Mouse (Mus musculus) CD4-positive, CD25-positive, alpha-beta regulatory T cell, adult 2 months (primary cell): ENCODE measurements at regions not wholly inside any gene's neighbourhood (a gene's known extent, or its start where the extent isn't known, plus 50 kb on each side); places are given as distances from the start of the nearest gene placed in this dataset.
"Not testable (repeated sequence)": the region's sequence is repeated elsewhere in the genome, so short reads cannot be mapped to it uniquely, and the experiment has no call there.

ENCODE experiments used
- DNase-seq: peaks from one replicate; pipeline ENCODE4 v3.0.0-alpha.2; 2012; ENCODE audit warnings: low read depth, low spot score

DNA sequence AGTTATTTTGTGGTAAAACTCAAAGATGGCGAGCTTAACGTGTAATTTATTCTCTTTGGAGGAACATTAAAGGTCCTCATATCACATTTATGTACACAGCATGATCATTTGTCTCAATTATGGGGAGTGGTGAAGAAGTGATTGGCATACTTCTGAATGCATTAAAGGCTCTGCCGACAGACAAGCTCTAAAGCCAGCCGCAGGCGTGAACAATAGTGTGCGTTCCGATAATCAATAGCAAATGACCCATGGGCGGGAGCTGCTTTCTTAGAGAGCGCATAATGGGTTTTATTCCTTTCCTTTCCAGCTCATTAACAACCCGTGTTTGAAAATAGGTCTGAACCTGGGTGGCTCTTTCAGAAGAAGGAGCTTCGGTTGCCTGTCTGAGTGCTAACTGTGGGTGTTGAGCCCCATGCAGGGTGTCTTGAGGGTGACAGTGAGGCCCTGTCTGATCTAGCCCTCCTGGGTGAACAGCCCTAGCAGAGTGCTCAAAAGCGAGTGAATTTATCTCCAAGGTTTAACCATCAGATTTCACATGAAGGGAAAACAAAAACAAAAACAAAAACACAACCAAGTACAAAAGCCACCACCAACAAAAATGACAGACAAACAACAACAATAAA is 210.5 kb downstream of the Zfp619 start:
- no peak for DNase-seq

DNA sequence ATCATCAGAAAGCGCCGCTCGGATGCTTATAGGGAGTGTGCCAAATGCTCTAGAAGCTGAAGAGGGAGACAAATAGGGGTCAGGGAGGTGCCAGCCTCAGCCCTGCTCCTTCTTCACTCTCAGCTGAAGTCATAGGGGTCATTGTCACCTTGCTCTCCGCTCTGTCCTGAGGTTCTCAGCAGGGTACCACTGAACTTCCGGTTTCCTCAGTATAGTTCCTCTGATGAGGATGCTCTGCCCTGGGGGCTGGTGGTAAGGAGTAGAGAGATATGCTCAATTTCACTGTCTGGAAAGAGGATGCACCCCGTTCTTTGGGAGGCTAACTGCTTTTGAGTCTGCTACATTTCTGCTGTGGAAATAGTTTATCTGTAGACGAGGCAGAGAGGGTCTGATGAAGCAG is 211.4 kb downstream of the Zfp619 start:
- no peak for DNase-seq

- DNase-seq = no peak
These were observed 212.2 kb downstream of the Zfp619 start for GRCm38 (mm10) chr7:39729723-39730122.

DNA sequence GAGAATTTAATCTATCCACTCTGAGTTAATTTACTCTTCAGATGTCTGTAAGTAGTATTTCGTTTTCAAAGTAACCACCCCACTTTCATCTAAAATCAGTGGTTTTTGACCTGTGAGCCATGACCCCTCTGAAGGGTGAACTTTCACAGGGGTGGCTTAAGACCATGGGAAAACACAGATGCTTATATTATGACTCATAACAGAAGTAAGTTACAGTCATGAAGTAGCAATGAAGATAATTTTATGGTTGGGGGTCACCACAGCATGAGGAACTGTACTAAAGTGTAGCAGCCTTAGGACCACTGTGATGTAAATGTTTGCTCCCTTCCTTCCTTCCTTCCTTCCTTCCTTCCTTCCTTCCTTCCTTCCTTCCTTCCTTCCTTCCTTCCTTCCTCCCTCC is 215.2 kb downstream of the Zfp619 start:
- no peak for DNase-seq

GRCm38 (mm10) chr7:39748395-39748794 is 230.8 kb downstream of the Zfp619 start:
- not testable (repeated sequence) for DNase-seq

DNA sequence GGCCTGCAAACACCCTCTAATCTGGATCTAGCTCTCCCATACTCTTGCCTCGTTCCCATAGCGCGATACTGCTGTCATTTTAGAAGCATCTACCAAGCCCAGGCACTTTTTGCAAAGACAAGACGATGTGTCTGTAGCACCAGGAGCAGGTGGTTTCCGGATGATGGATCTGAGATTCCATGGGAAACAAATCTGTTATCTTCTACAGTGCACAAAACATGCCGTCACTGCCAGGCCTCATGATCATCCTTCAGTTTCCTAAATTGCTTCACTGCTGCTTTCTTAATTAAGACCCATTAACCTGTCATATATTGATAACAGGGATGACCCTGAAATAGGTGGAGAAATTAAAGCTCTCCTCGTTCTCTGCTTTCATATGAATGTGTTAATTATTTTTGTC is 232.9 kb downstream of the Zfp619 start:
- no peak for DNase-seq

GRCm38 (mm10) chr7:39764366-39764765 is 246.8 kb downstream of the Zfp619 start:
- no peak for DNase-seq

GRCm38 (mm10) chr7:39765094-39765493 is 247.5 kb downstream of the Zfp619 start:
- no peak for DNase-seq

GRCm38 (mm10) chr7:39773291-39773690 is 255.7 kb downstream of the Zfp619 start:
- DNase-seq = no peak

DNA sequence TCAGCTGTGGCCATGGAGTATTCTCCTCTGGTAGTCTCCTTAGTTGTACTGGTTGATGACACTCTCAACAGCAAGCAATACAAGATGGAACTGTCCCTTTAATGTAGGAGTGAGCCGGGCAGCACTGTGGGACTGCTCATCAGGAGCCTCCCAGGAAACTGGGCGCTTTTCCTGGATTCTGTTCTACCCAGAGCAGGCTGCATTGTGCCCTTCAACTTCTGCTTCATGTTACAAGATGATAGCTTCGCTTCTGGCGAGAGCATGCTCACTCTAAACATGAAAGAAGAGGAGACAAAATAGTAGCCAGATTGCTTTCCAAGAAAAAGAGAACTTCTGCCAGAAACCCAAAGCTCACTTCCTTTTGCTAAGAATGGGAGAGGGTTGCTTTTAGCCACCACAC is 271.8 kb downstream of the Zfp619 start:
- no peak for DNase-seq

DNA sequence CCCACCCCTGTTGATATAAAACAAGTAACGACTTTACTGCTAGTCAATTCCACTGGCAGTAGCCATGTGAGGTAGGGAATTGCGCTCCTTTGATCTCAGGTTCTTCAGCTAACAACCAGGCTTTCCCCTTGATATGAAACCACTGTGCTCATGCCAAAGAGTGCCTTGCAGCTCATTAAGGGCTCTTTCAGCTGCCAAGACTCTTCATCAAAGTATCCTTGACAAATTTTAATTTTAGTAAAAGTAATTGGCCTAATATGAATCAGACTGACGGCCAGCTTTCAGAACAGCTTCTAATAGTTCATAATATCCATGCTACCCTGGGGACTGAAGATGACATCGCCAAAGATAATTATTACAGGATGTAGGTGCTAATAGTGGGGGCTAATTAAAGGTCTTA is 272.3 kb downstream of the Zfp619 start:
- DNase-seq = no peak

- no peak for DNase-seq
These were observed 277.2 kb downstream of the Zfp619 start for GRCm38 (mm10) chr7:39794751-39795150.

DNA sequence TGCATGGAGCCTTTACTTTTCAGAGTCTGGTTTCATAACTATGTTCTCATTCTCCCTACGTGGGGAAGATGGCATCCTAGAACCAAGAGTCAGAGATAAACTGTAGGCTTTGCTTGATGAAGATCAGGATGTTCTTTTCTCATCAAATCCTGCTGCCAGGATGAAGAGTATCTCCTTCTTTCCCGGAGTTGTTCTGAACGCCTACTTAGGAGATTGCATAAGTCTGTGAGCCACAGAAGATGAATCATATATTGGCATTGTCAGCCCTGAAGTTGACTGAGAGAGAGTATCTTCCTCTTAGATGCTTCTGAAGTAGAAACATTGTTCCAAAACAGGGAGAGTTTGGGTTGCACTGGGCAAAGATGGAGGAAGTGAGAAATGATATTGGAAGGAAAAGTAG is 286.7 kb downstream of the Zfp619 start:
- no peak for DNase-seq

- DNase-seq = no peak
These were observed 300.5 kb downstream of the Zfp619 start for GRCm38 (mm10) chr7:39818036-39818435.

GRCm38 (mm10) chr7:39822550-39823178 is 305.1 kb downstream of the Zfp619 start:
- no peak for DNase-seq

DNA sequence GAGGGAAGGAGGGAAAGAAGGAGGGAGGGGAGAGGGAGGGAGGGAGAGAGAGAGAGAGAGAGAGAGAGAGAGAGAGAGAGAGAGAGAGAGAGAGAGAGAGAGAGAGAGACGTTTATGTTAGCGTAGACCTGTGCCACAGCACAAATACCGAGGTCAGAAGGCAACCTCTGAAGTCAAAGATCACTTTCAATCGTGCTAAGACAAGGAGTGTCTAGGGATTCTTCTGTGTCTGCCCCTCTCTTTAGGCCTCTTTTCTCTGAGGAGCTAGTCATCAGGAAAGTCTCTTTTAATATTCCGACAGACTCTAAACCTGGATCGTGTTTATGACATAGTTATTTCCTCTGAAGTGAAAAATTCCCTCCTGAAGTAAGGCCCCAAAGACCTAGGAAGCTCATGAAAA is 310.8 kb downstream of the Zfp619 start:
- no peak for DNase-seq

GRCm38 (mm10) chr7:39830831-39831230 is 313.3 kb downstream of the Zfp619 start:
- no peak for DNase-seq

- no peak for DNase-seq
These were observed 324.4 kb downstream of the Zfp619 start for GRCm38 (mm10) chr7:39841988-39842387.

GRCm38 (mm10) chr7:39847914-39848782 is 330.6 kb downstream of the Zfp619 start:
- no peak for DNase-seq

DNA sequence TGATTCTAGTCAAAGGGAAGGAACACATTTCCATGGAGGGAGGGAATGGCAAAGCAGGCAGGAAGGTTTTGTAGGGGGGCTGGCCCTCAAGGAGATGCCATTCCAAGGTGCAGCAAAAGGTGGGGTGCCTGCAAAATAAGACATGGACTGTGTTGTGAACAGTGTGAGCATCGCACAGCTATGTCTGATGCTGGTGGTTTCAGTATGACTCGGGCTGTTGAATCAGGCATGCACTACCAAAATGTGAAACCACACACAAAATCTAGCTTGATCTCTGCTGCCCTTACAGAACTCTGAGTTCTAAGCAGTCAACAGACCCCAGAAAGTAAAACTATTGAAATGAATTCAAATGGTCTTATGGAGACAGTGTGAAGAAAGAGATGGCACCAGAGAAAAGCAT is 339.7 kb downstream of the Zfp619 start:
- no peak for DNase-seq

- DNase-seq = no peak
These were observed 345.3 kb downstream of the Zfp619 start for GRCm38 (mm10) chr7:39862835-39863234.

- DNase-seq = no peak
These were observed 346.6 kb downstream of the Zfp619 start for GRCm38 (mm10) chr7:39864130-39864529.

GRCm38 (mm10) chr7:39864781-39865180 is 347.2 kb downstream of the Zfp619 start:
- no peak for DNase-seq
